Mouse (Mus musculus) limb, embryonic 14.5 days (tissue): ENCODE data around the gene Mrps18c. TPM values are rescaled to one million over a fixed set of nuclear protein-coding genes. Genes with fewer than 3 reads are reported as not detected.

Experiments
- ATAC-seq: fragments of 200-750 bp; cut with Nextera tagmentation; 2 replicates; pipeline ENCODE4 v1.8.0; 2017; ENCODE audit warnings: low read depth, moderate number of reproducible peaks, moderate TSS enrichment; ENCODE audit not compliant: low FRiP score
- DNase-seq: peaks from one replicate; pipeline ENCODE4 v3.0.0-alpha.2; 2015; ENCODE audit warnings: low spot score
- H3K27ac ChIP-seq: fragments of 300-500 bp; sonication (generic); replicated peaks from 2 replicates; pipeline ENCODE4 v1.5.1; 2014; ENCODE audit warnings: low read depth, mild to moderate bottlenecking, low read length, moderate library complexity, mixed read lengths
- H3K27me3 ChIP-seq: fragments of 300-500 bp; sonication (generic); 2 replicates; pipeline ENCODE4 v1.6.1; 2014; ENCODE audit warnings: low read length, mixed read lengths; ENCODE audit not compliant: control insufficient read depth, insufficient read depth
- H3K36me3 ChIP-seq: fragments of 300-500 bp; sonication (generic); 2 replicates; pipeline ENCODE4 v1.6.1; 2014; ENCODE audit warnings: mild to moderate bottlenecking, low read length, moderate library complexity, mixed read lengths; ENCODE audit not compliant: control insufficient read depth, insufficient read depth
- H3K4me1 ChIP-seq: fragments of 300-500 bp; sonication (generic); 2 replicates; pipeline ENCODE4 v1.6.1; 2014; ENCODE audit warnings: antibody characterized with exemption, low read length, mixed read lengths; ENCODE audit not compliant: control insufficient read depth, insufficient read depth
- H3K4me2 ChIP-seq: fragments of 300-500 bp; sonication (generic); replicated peaks from 2 replicates; pipeline ENCODE4 v1.6.1; 2014; ENCODE audit warnings: low read depth, mild to moderate bottlenecking, low read length, moderate library complexity; ENCODE audit not compliant: severe bottlenecking
- H3K4me3 ChIP-seq: fragments of 300-500 bp; sonication (generic); replicated peaks from 2 replicates; pipeline ENCODE4 v1.5.1; 2014; ENCODE audit warnings: low read length
- H3K9ac ChIP-seq: fragments of 300-500 bp; sonication (generic); 2 replicates; pipeline ENCODE4 v1.6.1; 2014; ENCODE audit warnings: mild to moderate bottlenecking, low read depth, low read length, moderate library complexity; ENCODE audit not compliant: severe bottlenecking
- H3K9me3 ChIP-seq: fragments of 300-500 bp; sonication (generic); 2 replicates; pipeline ENCODE4 v1.6.1; 2016; ENCODE audit warnings: low read length; ENCODE audit not compliant: control insufficient read depth
- POLR2A ChIP-seq: fragments of 200-500 bp; IDR thresholded peaks from 2 replicates; pipeline ENCODE4 v1.8.0; 2012; ENCODE audit warnings: inconsistent platforms, mild to moderate bottlenecking, moderate library complexity, borderline replicate concordance; ENCODE audit not compliant: insufficient read depth, insufficient read length; ENCODE audit errors: extremely low read depth
- WGBS: fragments of 180-500 bp; shearing (Covaris S2); extraction: QIAGEN DNeasy Blood & Tissue Kit; methylation state at CpG from one replicate; pipeline ENCODE4 v1.1.7; 2014; 5-methylcytosine and 5-hydroxymethylcytosine counted together
- polyA plus RNA-seq, 2 experiments: library from polyadenylated mRNA; depleted of rRNA in 1 of 2; stranded (reverse) in 1 of 2; unstranded in 1 of 2; fragments of >200 nt; fragmentation: Nextera tagmentation in 1 of 2; extraction: Ambion mirVana in 1 of 2; gene quantifications; 2 replicates each; pipeline versions ENCODE4 v1.2.1 to v1.2.3; 2012 to 2014

Gene Mrps18c
- polyA plus RNA-seq, 2 experiments: 69.2 to 164 TPM

GRCm38 (mm10) chr5:100826531-100826930 is 28.1 kb downstream of the Mrps18c start:
- Histone ChIP-seq H3K27ac (no peak overlapping the region), H3K4me3 (no peak overlapping the region), H3K9ac (no peak overlapping the region), H3K4me2 (no peak overlapping the region), H3K4me1 (no peaks in the 10 kb centered on the region), H3K36me3 (no peaks in the 10 kb centered on the region), H3K9me3 (no peaks in the 10 kb centered on the region), H3K27me3 (no peaks in the 10 kb centered on the region)
- no peak for ATAC-seq
- WGBS: 54% methylated on average over 7 of the region's 7 CpGs
- no peak for TF ChIP-seq POLR2A
- no peak for DNase-seq

- H3K9me3 ChIP-seq: no peaks in the 10 kb centered on the region
- TF ChIP-seq POLR2A: no peak
- peak overlapping the region; percentile 48; the same call in 1 of the 2 replicates for H3K27ac ChIP-seq
- DNase-seq (no peak), ATAC-seq (no peak)
- H3K4me2 ChIP-seq: no peak overlapping the region
- H3K36me3 ChIP-seq: no peaks in the 10 kb centered on the region
- H3K4me1 ChIP-seq: no peaks in the 10 kb centered on the region
- H3K27me3 ChIP-seq: no peaks in the 10 kb centered on the region
- no peak overlapping the region for H3K4me3 ChIP-seq
- no peak overlapping the region for H3K9ac ChIP-seq
- 60% methylated on average over 3 of the region's 3 CpGs for WGBS
Observed at GRCm38 (mm10) chr5:100828701-100829100, 30.3 kb downstream of the Mrps18c start.

DNA sequence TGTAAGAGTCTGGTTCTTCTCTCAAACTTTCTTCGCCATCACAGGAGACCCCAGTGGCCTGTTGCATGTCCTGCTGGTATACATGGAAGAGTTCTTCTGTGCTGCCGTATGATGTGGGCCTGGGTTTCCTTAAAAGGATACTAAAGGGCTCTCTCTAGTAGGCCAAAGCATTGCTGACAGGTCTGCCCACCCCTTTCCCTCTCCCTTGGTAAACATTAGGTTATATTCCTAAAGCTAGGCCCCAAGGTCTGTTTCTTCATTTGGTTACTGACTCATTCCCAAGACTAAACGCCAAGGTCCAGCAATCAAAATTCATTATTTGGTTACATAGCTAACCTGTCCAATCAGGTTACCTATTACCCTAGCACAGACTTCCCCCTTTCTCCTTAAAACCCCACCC is 34.3 kb downstream of the Mrps18c start:
- Histone ChIP-seq H3K36me3 (no peaks in the 10 kb centered on the region), H3K4me3 (no peak overlapping the region), H3K27ac (no peak overlapping the region), H3K9ac (no peak overlapping the region), H3K4me1 (peaks cover 3% of the 10 kb centered on the region; the same call in 1 of the 2 replicates), H3K4me2 (no peak overlapping the region), H3K9me3 (no peaks in the 10 kb centered on the region), H3K27me3 (no peaks in the 10 kb centered on the region)
- TF ChIP-seq POLR2A: no peak
- WGBS: 87% methylated on average over 3 of the region's 3 CpGs
- ATAC-seq (no peak), DNase-seq (no peak)

GRCm38 (mm10) chr5:100833841-100834240 is 35.4 kb downstream of the Mrps18c start:
- Histone ChIP-seq H3K4me3 (no peak overlapping the region), H3K4me2 (no peak overlapping the region), H3K4me1 (peaks cover 3% of the 10 kb centered on the region; the same call in 1 of the 2 replicates), H3K27me3 (no peaks in the 10 kb centered on the region), H3K9me3 (no peaks in the 10 kb centered on the region), H3K9ac (no peak overlapping the region), H3K27ac (no peak overlapping the region), H3K36me3 (no peaks in the 10 kb centered on the region)
- WGBS: 94% methylated on average over 2 of the region's 2 CpGs
- DNase-seq (no peak), ATAC-seq (no peak)
- TF ChIP-seq POLR2A: no peak

- 52% methylated on average over 9 of the region's 9 CpGs for WGBS
- Histone ChIP-seq H3K9ac (no peak overlapping the region), H3K4me1 (peaks cover 3% of the 10 kb centered on the region; the same call in 1 of the 2 replicates), H3K9me3 (no peaks in the 10 kb centered on the region), H3K36me3 (no peaks in the 10 kb centered on the region), H3K4me2 (no peak overlapping the region), H3K27me3 (no peaks in the 10 kb centered on the region), H3K4me3 (no peak overlapping the region), H3K27ac (peak overlapping the region; percentile 41; the same call in 1 of the 2 replicates)
- ATAC-seq (peak; percentile 67; the same call in 1 of the 2 replicates), DNase-seq (peak; percentile 49)
- no peak for TF ChIP-seq POLR2A
Observed at GRCm38 (mm10) chr5:100835862-100836538, 37.6 kb downstream of the Mrps18c start.
